Mouse (Mus musculus) neural tube, embryonic 11.5 days (tissue): ENCODE data around the gene Grk3. TPM values are rescaled to one million over a fixed set of nuclear protein-coding genes. Genes with fewer than 3 reads are reported as not detected.

ENCODE experiments used
- ATAC-seq: fragments of 200-750 bp; cut with Nextera tagmentation; 2 replicates; pipeline ENCODE4 v1.8.0; 2017; ENCODE audit warnings: moderate number of reproducible peaks, mild to moderate bottlenecking, moderate TSS enrichment, moderate library complexity; ENCODE audit not compliant: insufficient read depth, low FRiP score, low TSS enrichment
- DNase-seq: peaks from one replicate; pipeline ENCODE4 v3.0.0-alpha.2; 2015; ENCODE audit warnings: low spot score
- H3K27ac ChIP-seq: fragments of 300-500 bp; sonication (generic); 2 replicates; pipeline ENCODE4 v1.5.1; 2014; ENCODE audit warnings: low read depth, mild to moderate bottlenecking, low read length
- H3K27me3 ChIP-seq: fragments of 300-500 bp; sonication (generic); 2 replicates; pipeline ENCODE4 v1.6.1; 2014; ENCODE audit warnings: mild to moderate bottlenecking, low read length, mixed read lengths; ENCODE audit not compliant: control insufficient read depth, insufficient read depth
- H3K36me3 ChIP-seq: fragments of 300-500 bp; sonication (generic); 2 replicates; pipeline ENCODE4 v1.6.1; 2014; ENCODE audit warnings: mild to moderate bottlenecking, low read length, moderate library complexity, mixed read lengths; ENCODE audit not compliant: control insufficient read depth, insufficient read depth
- H3K4me1 ChIP-seq: fragments of 300-500 bp; sonication (generic); 2 replicates; pipeline ENCODE4 v1.6.1; 2014; ENCODE audit warnings: low read length, mixed read lengths; ENCODE audit not compliant: control insufficient read depth, insufficient read depth
- H3K4me2 ChIP-seq: fragments of 300-500 bp; sonication (generic); 2 replicates; pipeline ENCODE4 v1.6.1; 2014; ENCODE audit warnings: low read depth, mild to moderate bottlenecking, moderate library complexity
- H3K4me3 ChIP-seq: fragments of 300-500 bp; sonication (generic); 2 replicates; pipeline ENCODE4 v1.5.1; 2014; ENCODE audit warnings: low read depth, low read length
- H3K9ac ChIP-seq: fragments of 300-500 bp; sonication (generic); 2 replicates; pipeline ENCODE4 v1.6.1; 2014; ENCODE audit warnings: mild to moderate bottlenecking, low read length
- H3K9me3 ChIP-seq: fragments of 300-500 bp; sonication (generic); 2 replicates; pipeline ENCODE4 v1.6.1; 2016; ENCODE audit warnings: low read length; ENCODE audit not compliant: control insufficient read depth
- WGBS: fragments of 180-500 bp; shearing (Covaris S2); extraction: QIAGEN DNeasy Blood & Tissue Kit; methylation state at CpG from one replicate; pipeline ENCODE4 v1.1.7; 2014; 5-methylcytosine and 5-hydroxymethylcytosine counted together
- polyA plus RNA-seq: library from polyadenylated mRNA; unstranded; fragments of >200 nt; fragmentation: Nextera tagmentation; extraction: Ambion mirVana; gene quantifications from 2 replicates; pipeline ENCODE4 v1.2.1, GENCODE M21; 2014

Gene Grk3
- polyA plus RNA-seq, 1 experiment from 2014 or later = 5.9 TPM

DNA sequence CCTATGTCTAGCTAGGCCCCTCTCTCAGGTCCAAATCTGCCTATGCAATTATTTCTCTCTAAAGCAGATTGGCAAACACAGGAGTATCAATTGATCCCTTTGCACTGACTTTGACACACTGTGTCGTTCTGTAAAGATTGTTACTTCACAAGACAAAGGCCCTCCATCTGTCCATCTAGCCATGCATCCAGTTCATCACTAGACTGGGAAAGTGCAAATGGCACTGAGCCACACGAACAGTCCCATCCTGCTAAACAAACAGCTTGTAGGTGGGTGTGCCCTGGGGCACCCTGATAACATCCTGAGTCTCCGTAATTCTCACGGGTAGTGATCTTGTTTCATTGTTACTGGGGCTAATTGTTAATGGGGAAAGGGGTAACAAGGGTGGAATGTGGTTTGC is 52.1 kb downstream of the Grk3 start:
- H3K27me3 ChIP-seq = no peaks in the 10 kb centered on the region
- H3K9ac ChIP-seq = no peak overlapping the region
- peaks cover 5% of the 10 kb centered on the region; the same call in 1 of the 2 replicates for H3K4me1 ChIP-seq
- H3K9me3 ChIP-seq = no peaks in the 10 kb centered on the region
- DNase-seq (no peak), ATAC-seq (no peak)
- H3K27ac ChIP-seq = no peak overlapping the region
- no peaks in the 10 kb centered on the region for H3K36me3 ChIP-seq
- WGBS = 48% methylated on average over 4 of the region's 4 CpGs
- no peak overlapping the region for H3K4me2 ChIP-seq
- H3K4me3 ChIP-seq = no peak overlapping the region

- no peak overlapping the region for H3K4me2 ChIP-seq
- WGBS = 84% methylated on average over 6 of the region's 6 CpGs
- ATAC-seq (no peak), DNase-seq (no peak)
- H3K27ac ChIP-seq = no peak overlapping the region
- peaks cover 5% of the 10 kb centered on the region; the same call in 1 of the 2 replicates for H3K4me1 ChIP-seq
- no peaks in the 10 kb centered on the region for H3K9me3 ChIP-seq
- no peak overlapping the region for H3K9ac ChIP-seq
- H3K4me3 ChIP-seq = no peak overlapping the region
- H3K36me3 ChIP-seq = no peaks in the 10 kb centered on the region
- H3K27me3 ChIP-seq = no peaks in the 10 kb centered on the region
These were observed 53.4 kb downstream of the Grk3 start for GRCm38 (mm10) chr5:112962166-112962565.

- 0 out of 2 replicates have a peak, but pooled peaks cover 2% of the 10 kb centered on the region for H3K4me1 ChIP-seq
- ATAC-seq = no peak
- 29% methylated on average over 3 of the region's 3 CpGs for WGBS
- no peaks in the 10 kb centered on the region for H3K36me3 ChIP-seq
- no peaks in the 10 kb centered on the region for H3K9me3 ChIP-seq
- no peak overlapping the region for H3K9ac ChIP-seq
- no peak for DNase-seq
- no peaks in the 10 kb centered on the region for H3K27me3 ChIP-seq
- no peak overlapping the region for H3K4me3 ChIP-seq
- H3K27ac ChIP-seq = no peak overlapping the region
- H3K4me2 ChIP-seq = no peak overlapping the region
These were observed 54.7 kb downstream of the Grk3 start for GRCm38 (mm10) chr5:112960911-112961310.

- ATAC-seq = no peak
- H3K27me3 ChIP-seq = no peaks in the 10 kb centered on the region
These were observed 57.3 kb downstream of the Grk3 start for GRCm38 (mm10) chr5:112958293-112958692.

DNA sequence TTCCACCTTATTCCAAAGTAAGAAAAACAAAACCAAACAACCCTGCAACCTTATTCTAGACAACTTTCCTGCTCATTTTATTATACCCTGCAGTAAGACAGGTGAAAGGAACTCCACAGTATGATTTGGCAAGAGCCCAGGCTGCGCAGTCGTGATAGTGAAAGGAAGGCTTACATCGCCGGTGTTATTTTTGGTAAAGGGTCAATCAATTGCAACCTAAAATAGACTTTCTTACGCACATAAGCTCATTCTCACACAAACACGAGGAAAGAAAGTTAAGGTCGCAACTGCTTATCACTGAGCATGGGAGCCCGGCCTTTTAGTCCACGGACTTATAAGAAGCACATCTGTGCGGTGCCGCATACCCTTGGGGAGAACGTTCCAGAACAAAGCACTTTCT is 58.8 kb downstream of the Grk3 start:
- no peaks in the 10 kb centered on the region for H3K27me3 ChIP-seq
- no peaks in the 10 kb centered on the region for H3K9me3 ChIP-seq
- H3K27ac ChIP-seq = no peak overlapping the region
- no peak for DNase-seq
- no peaks in the 10 kb centered on the region for H3K36me3 ChIP-seq
- no peak overlapping the region for H3K9ac ChIP-seq
- WGBS = 91% methylated on average over 12 of the region's 12 CpGs
- H3K4me1 ChIP-seq = 0 out of 2 replicates have a peak, but pooled peaks cover 2% of the 10 kb centered on the region
- no peak overlapping the region for H3K4me3 ChIP-seq
- no peak for ATAC-seq
- no peak overlapping the region for H3K4me2 ChIP-seq

More at GRCm38 (mm10) chr5:112958293-112958692, 57.3 kb downstream of the Grk3 start:
- no peak for DNase-seq
- Histone ChIP-seq H3K36me3 (no peaks in the 10 kb centered on the region), H3K4me3 (no peak overlapping the region), H3K4me2 (no peak overlapping the region), H3K4me1 (0 out of 2 replicates have a peak, but pooled peaks cover 2% of the 10 kb centered on the region), H3K9ac (no peak overlapping the region), H3K9me3 (no peaks in the 10 kb centered on the region), H3K27ac (no peak overlapping the region)
- WGBS = 47% methylated on average over 5 of the region's 5 CpGs

DNA sequence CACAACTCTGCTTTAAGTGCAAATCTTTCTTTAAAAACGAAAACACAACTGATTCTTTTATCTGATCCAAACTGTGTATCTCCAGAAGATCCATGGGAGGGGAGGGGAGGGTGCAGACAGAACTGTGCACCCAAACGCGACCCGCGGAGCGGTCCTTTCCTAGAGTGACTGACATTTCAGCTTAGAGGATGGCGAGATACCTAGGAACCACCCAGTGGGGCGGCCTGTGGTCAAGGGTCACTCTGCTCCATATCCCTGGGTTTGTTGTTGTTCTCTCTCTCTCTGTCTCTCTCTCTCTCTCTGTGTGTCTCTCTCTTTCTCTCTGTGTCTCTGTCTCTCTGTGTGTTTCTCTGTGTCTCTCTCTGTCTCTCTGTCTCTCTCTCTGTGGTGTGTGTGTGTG is 59.2 kb downstream of the Grk3 start:
- no peak overlapping the region for H3K27ac ChIP-seq
- DNase-seq = no peak
- H3K4me3 ChIP-seq = no peak overlapping the region
- no peak for ATAC-seq
- H3K9me3 ChIP-seq = no peaks in the 10 kb centered on the region
- WGBS = 89% methylated on average over 8 of the region's 8 CpGs
- H3K4me2 ChIP-seq = no peak overlapping the region
- H3K27me3 ChIP-seq = no peaks in the 10 kb centered on the region
- H3K36me3 ChIP-seq = no peaks in the 10 kb centered on the region
- no peak overlapping the region for H3K9ac ChIP-seq
- H3K4me1 ChIP-seq = 0 out of 2 replicates have a peak, but pooled peaks cover 2% of the 10 kb centered on the region

DNA sequence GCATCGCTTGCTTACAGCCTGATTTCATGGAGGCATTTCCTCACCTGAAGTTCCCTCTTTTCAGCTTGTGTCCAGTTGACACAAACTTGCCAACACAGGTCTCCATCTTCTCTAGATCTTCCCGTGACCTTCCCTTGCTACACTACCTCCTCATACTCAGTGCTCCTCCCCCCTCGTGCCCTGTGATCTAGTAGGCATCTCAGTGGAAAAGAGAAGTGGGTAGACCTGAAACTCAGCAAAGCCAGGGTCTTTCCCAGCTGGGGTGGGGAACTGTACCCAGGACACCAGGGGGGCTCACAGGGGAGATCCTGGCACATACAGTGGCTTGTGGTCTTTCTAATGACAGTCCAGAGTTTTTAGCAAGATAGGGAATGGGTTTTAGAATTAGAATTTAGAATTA is 64.7 kb downstream of the Grk3 start:
- no peak for DNase-seq
- ATAC-seq = no peak
- Histone ChIP-seq H3K27ac (no peak overlapping the region), H3K4me2 (no peak overlapping the region), H3K4me3 (no peak overlapping the region), H3K36me3 (no peaks in the 10 kb centered on the region), H3K9me3 (no peaks in the 10 kb centered on the region), H3K4me1 (no peaks in the 10 kb centered on the region), H3K27me3 (no peaks in the 10 kb centered on the region), H3K9ac (no peak overlapping the region)
- 86% methylated on average over 3 of the region's 3 CpGs for WGBS

DNA sequence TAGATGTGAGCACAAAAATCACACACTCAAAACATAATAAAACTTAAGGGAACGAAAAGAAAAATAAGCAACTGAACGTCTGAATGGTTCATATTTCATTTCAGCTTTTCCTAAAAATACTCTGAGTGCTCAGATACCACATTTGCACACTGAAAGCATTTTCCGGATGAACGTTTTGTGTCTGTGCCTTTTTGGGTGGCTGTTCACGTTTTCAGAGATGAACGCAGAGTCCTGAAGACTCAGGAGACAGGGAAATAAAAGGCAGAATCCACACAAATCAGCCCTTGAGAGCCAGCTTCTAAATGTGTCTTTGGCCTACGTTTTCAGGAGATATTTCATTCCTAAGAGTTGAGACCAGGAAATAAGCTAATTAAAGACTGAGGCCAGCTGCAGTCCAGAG is 69.7 kb downstream of the Grk3 start:
- no peak overlapping the region for H3K27ac ChIP-seq
- no peaks in the 10 kb centered on the region; the same call in 1 of the 2 replicates for H3K36me3 ChIP-seq
- WGBS = 75% methylated on average over 7 of the region's 7 CpGs
- no peak overlapping the region for H3K9ac ChIP-seq
- no peak overlapping the region for H3K4me2 ChIP-seq
- H3K4me1 ChIP-seq = no peaks in the 10 kb centered on the region
- H3K27me3 ChIP-seq = no peaks in the 10 kb centered on the region
- no peaks in the 10 kb centered on the region for H3K9me3 ChIP-seq
- DNase-seq = no peak
- H3K4me3 ChIP-seq = no peak overlapping the region
- ATAC-seq = no peak

DNA sequence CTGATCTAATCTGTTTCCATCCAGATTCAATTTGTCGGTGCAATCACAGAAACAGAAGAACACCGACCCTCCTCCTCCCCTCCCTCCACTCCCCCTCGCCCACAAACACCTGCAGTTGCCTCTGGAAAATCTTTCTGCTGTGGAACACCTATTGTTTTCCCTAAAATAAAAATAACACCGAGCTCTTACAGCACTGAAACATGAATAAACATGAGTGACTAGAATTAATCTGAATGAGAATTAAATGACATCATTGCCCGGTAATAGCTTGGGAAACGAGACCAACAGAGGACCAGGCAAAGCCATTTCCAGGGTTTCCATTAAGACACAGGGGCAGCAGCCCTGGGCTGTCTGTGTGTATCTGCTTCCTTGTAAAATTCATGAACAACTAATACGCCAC is 73.3 kb downstream of the Grk3 start:
- no peak overlapping the region for H3K27ac ChIP-seq
- H3K9ac ChIP-seq = no peak overlapping the region
- no peaks in the 10 kb centered on the region for H3K9me3 ChIP-seq
- H3K4me3 ChIP-seq = no peak overlapping the region
- no peaks in the 10 kb centered on the region for H3K4me1 ChIP-seq
- no peaks in the 10 kb centered on the region for H3K27me3 ChIP-seq
- H3K36me3 ChIP-seq = no peaks in the 10 kb centered on the region; the same call in 1 of the 2 replicates
- no peak for ATAC-seq
- WGBS = 66% methylated on average over 7 of the region's 7 CpGs
- DNase-seq = no peak
- H3K4me2 ChIP-seq = no peak overlapping the region
